Mouse (Mus musculus): ENCODE results near the gene Aspdh. TPM values are rescaled to one million over a fixed set of nuclear protein-coding genes. Genes with fewer than 3 reads are reported as not detected.

The Aspdh gene
- total RNA-seq, 2 experiments from 2014 or later, result 0.70 to 1.3 TPM

- intact Hi-C loops (cut with DNase I), result no loop called here
- DNase-seq (ENCODE audit: low spot score), result no peak
Measured at GRCm38 (mm10) chr7:44470696-44471612, 5.8 kb downstream of the Aspdh start.

- peak; percentile 50 for DNase-seq (ENCODE audit: low spot score)
- intact Hi-C loops (cut with DNase I), result no loop called here
Measured at GRCm38 (mm10) chr7:44471880-44472557, 6.8 kb downstream of the Aspdh start.

- DNase-seq (ENCODE audit: low spot score), result no peak
- intact Hi-C loops (cut with DNase I), result no loop called here
Measured at GRCm38 (mm10) chr7:44472558-44472885, 7.3 kb downstream of the Aspdh start.

- intact Hi-C loops (cut with DNase I), result no loop called here
Measured at GRCm38 (mm10) chr7:44472961-44473646, 7.9 kb downstream of the Aspdh start.

GRCm38 (mm10) chr7:44474419-44474818 lies 9.2 kb downstream of the Aspdh start:
- intact Hi-C loops (cut with DNase I), result no loop called here
- peak; percentile 58 for DNase-seq (ENCODE audit: low spot score)

More at GRCm38 (mm10) chr7:44472961-44473646, 7.9 kb downstream of the Aspdh start:
- peak; percentile 54 for DNase-seq (ENCODE audit: low spot score)

- DNase-seq (ENCODE audit: low spot score), result no peak
- intact Hi-C loops (cut with DNase I), result no loop called here
Measured at GRCm38 (mm10) chr7:44475046-44475614, 9.9 kb downstream of the Aspdh start.

GRCm38 (mm10) chr7:44482836-44483435 lies 17.7 kb downstream of the Aspdh start:
- no peak for DNase-seq (ENCODE audit: low spot score)
- intact Hi-C loops (cut with DNase I), result no loop called here

GRCm38 (mm10) chr7:44484109-44484508 lies 18.9 kb downstream of the Aspdh start:
- intact Hi-C loops (cut with DNase I), result loop anchor here (2.0 kb wide), 1 partner anchor 221 kb away; no protein-coding TSS in a partner anchor
- DNase-seq (ENCODE audit: low spot score), result no peak

GRCm38 (mm10) chr7:44484841-44485571 lies 19.8 kb downstream of the Aspdh start:
- no peak for DNase-seq (ENCODE audit: low spot score)
- intact Hi-C loops (cut with DNase I), result loop anchor here (2.0 to 5.0 kb wide), 2 partner anchors 83 to 222 kb away; no protein-coding TSS in a partner anchor

GRCm38 (mm10) chr7:44485572-44486195 lies 20.5 kb downstream of the Aspdh start:
- intact Hi-C loops (cut with DNase I), result loop anchor here (2.0 to 5.0 kb wide), 2 partner anchors 83 to 223 kb away; no protein-coding TSS in a partner anchor
- DNase-seq (ENCODE audit: low spot score), result no peak

- intact Hi-C loops (cut with DNase I), result loop anchor here (5.0 kb wide), 1 partner anchor 85 kb away; no protein-coding TSS in a partner anchor
- DNase-seq (ENCODE audit: low spot score), result no peak
Measured at GRCm38 (mm10) chr7:44486927-44487575, 21.9 kb downstream of the Aspdh start.

GRCm38 (mm10) chr7:44487936-44488335 lies 22.7 kb downstream of the Aspdh start:
- intact Hi-C loops (cut with DNase I), result loop anchor here (5.0 kb wide), 1 partner anchor 86 kb away; no protein-coding TSS in a partner anchor
- no peak for DNase-seq (ENCODE audit: low spot score)

- no peak for DNase-seq (ENCODE audit: low spot score)
- intact Hi-C loops (cut with DNase I), result loop anchor here (5.0 kb wide), 1 partner anchor 86 kb away; no protein-coding TSS in a partner anchor
Measured at GRCm38 (mm10) chr7:44488545-44488944, 23.4 kb downstream of the Aspdh start.

GRCm38 (mm10) chr7:44490281-44490680 lies 25.1 kb downstream of the Aspdh start:
- intact Hi-C loops (cut with DNase I), result no loop called here
- DNase-seq (ENCODE audit: low spot score), result no peak

- DNase-seq (ENCODE audit: low spot score), result no peak
- intact Hi-C loops (cut with DNase I), result no loop called here
Measured at GRCm38 (mm10) chr7:44491391-44491790, 26.2 kb downstream of the Aspdh start.

GRCm38 (mm10) chr7:44492166-44492826 lies 27.1 kb downstream of the Aspdh start:
- intact Hi-C loops (cut with DNase I), result no loop called here
- no peak for DNase-seq (ENCODE audit: low spot score)

GRCm38 (mm10) chr7:44494681-44495080 lies 29.5 kb downstream of the Aspdh start:
- DNase-seq (ENCODE audit: low spot score), result no peak
- intact Hi-C loops (cut with DNase I), result loop anchor here (2.0 kb wide), 1 partner anchor 26 kb away; no protein-coding TSS in a partner anchor

All from heart, postnatal 25 days (tissue).